Mouse (Mus musculus) bone marrow, adult 2 months (tissue): ENCODE results near the gene Cavin3. TPM values are rescaled to one million over a fixed set of nuclear protein-coding genes. Genes with fewer than 3 reads are reported as not detected.

ENCODE experiments used
- H3K27ac ChIP-seq: fragments of 200-500 bp; 2 replicates; pipeline ENCODE4 v1.5.1; 2012; ENCODE audit warnings: low read depth, mild to moderate bottlenecking, control low read depth, inconsistent platforms, low read length; ENCODE audit not compliant: control insufficient read depth, poor library complexity, insufficient read depth
- H3K4me1 ChIP-seq: fragments of 200-500 bp; 2 replicates; pipeline ENCODE4 v1.6.1; 2011; ENCODE audit warnings: low read length; ENCODE audit not compliant: control insufficient read depth, insufficient read depth
- H3K4me3 ChIP-seq: fragments of 200-500 bp; replicated peaks from 2 replicates; pipeline ENCODE3; 2011; ENCODE audit warnings: mild to moderate bottlenecking, low read depth, low read length, control low read depth; ENCODE audit not compliant: control insufficient read depth
- CTCF ChIP-seq: fragments of 200-500 bp; IDR thresholded peaks from 2 replicates; pipeline ENCODE4 v1.5.1; 2011; ENCODE audit warnings: low read length, control low read depth; ENCODE audit not compliant: control insufficient read depth, insufficient read depth
- POLR2A ChIP-seq: fragments of 200-500 bp; IDR thresholded peaks from 2 replicates; pipeline ENCODE4 v1.6.1; 2011; ENCODE audit warnings: low read depth, mild to moderate bottlenecking, control low read depth, low read length, borderline replicate concordance; ENCODE audit not compliant: control insufficient read depth
- WGBS: fragments of 180-500 bp; shearing (Covaris S2); methylation state at CpG from one replicate; pipeline ENCODE4 v1.1.7; 2018; 5-methylcytosine and 5-hydroxymethylcytosine counted together
- polyA plus RNA-seq: library from polyadenylated mRNA; stranded (reverse); fragments of >200 nt; gene quantifications from 2 replicates; pipeline ENCODE4 v1.2.4, GENCODE M21; 2011; ENCODE audit warnings: low replicate concordance; ENCODE audit not compliant: missing spikeins, insufficient read depth, insufficient read length

The Cavin3 gene
- polyA plus RNA-seq = 6.1 and 7.6 TPM in 2 replicates

DNA sequence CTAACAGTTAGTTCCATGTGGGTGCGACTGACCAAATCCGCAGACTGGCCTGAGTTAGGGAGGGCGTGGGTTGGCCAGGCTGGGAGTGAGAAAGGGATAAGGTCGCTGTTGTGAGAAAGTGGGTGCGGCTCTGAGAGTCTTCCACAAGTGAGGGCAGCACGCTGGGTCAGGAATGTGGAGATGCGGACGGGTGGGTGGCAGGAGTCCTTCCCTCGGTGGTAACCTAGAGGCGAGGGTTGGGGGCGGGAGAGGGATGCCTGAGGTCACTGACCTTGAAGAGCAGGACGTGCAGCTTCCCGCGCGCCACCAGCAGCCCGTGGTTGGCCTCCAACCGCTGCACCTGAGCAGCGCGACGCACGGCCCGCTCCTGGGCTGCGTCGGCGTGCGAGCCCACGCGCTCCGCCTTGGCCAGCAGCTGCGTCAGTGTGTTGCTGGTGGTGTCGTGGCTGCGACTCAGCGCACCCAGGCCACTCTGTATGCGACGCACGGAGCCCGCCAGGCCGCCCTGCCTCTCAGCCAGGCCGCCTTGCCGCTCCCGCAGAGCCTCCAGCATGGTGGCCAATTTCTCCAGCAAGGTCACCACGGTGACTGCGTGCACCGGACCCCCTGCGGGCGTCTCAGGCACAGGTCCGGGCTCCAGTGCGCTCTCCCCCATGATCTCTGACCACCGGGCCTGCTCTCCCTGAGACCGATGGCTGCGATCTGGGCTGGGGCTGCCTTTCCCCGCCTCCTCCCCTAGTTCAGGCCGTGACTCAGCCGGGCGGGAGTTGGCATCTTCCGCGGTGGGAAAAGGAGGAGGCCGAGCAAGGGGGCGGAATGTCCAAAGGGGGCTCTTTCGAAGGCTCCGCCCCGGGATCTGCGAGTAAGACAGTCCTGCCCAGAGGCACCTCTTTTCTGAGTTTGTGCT lies at the start of gene Cavin3:
TSS of gene Cavin3 (minus strand) at position 796 of the 907 bp plus-strand sequence.
- no peak for TF ChIP-seq POLR2A
- no peak for TF ChIP-seq CTCF

DNA sequence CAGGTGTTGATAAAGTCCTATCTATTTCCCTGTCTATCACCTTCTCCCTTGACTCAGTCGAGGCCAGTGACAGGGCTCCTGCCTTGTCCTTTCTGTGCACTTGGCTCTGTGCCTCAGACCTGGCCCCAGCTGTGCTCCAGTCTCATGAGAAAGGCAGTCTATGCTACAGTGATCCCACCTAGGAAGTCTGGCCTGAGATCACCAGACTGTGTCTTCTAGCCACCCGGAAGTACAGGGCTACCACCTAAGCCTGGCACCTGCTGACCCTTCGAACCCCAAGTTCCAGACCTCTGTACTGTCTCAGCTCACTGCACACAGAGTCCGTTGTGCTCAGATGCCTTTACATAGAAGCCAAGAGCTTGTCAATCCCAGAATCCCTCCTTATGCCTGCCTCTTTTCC lies 46.0 kb upstream of the Cavin3 start:
- H3K27ac ChIP-seq = no peak overlapping the region
- 74% methylated on average over 4 of the region's 4 CpGs for WGBS
- no peaks in the 10 kb centered on the region; the same call in 1 of the 2 replicates for H3K4me1 ChIP-seq
- TF ChIP-seq POLR2A (no peak), CTCF (no peak)
- H3K4me3 ChIP-seq = no peak overlapping the region

More for the DNA sequence above, at the start of gene Cavin3:
- H3K4me1 ChIP-seq = no peaks in the 10 kb centered on the region; the same call in 1 of the 2 replicates
- no peak within 1 kb of the TSS for H3K4me3 ChIP-seq
- no peak within 1 kb of the TSS; the same call in 1 of the 2 replicates for H3K27ac ChIP-seq
- 9% methylated on average over 63 of the region's 63 CpGs for WGBS

DNA sequence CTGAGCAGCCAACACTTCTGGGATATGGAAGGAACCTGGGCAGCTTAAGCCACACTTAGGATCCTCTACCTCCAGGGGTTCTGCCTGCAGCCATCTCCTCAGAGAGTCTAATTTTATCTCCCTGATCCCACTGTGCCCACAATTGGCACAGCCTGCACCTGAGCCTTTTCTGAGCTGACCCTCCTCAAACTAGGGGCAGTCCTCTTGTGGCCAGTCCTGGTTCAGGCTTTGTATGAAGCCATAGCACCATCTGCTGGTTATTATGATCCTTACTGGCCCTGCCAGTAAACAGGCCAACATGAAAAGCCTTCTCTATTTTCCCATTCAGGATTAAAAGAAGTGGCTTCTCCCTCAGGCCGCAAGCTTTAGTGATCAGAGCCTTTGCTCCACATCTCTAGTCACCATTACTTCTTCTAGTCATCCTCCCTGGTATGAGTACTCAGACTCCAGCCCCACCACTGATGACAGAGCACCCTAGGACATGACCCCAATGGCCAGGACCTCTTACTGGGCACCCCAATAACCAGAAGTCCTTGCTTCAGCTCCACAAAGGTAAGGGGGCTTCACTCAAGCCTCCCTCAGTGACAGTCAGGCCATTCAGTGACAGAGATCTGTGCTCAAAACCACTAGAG lies 45.3 kb upstream of the Cavin3 start:
- Histone ChIP-seq H3K27ac (no peak overlapping the region), H3K4me3 (no peak overlapping the region), H3K4me1 (no peaks in the 10 kb centered on the region; the same call in 1 of the 2 replicates)
- 62% methylated on average over 1 of the region's 1 CpGs for WGBS
- TF ChIP-seq CTCF = peak; percentile 15; the same call in 1 of the 2 replicates
- TF ChIP-seq POLR2A = no peak

DNA sequence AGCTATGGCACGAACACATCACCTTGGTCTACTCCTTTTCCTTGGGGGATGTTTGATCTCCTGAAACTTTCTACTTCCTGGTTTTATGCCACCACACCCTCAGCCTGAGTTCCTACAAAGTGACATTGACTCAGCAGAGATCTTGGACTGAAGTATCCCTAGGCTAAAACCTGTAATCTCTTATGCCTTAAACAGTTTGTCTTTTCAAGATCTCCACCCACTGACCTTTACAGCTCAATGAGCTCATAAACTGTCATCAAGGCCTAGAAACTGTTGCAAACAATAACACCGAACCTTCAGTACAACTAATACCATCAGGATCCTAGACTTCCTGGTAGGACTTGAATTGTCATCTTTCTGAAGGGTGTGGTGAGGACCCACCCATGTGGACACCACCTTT lies 42.1 kb upstream of the Cavin3 start:
- 65% methylated on average over 2 of the region's 2 CpGs for WGBS
- TF ChIP-seq POLR2A = no peak
- Histone ChIP-seq H3K27ac (no peak overlapping the region), H3K4me1 (no peaks in the 10 kb centered on the region; the same call in 1 of the 2 replicates), H3K4me3 (no peak overlapping the region)

DNA sequence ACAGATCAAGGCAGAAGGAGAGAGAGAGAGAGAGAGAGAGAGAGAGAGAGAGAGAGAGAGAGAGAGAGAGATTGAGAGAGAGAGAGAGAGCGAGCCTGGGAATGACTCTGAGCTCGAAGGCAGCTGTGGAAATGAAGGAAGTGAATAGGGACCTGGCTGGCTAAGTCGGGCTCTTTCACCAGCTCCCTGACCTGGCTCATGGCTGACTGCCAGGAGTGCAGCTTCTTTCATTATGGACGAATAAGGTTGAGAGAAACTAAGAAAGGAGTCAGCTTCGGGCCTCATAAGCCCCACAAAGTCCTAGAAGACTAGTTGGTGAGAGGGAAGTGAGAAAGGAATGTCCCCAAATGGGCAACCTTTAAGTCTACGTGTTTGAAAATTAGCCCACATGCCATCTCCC lies 38.1 kb upstream of the Cavin3 start:
- 35% methylated on average over 6 of the region's 6 CpGs for WGBS
- Histone ChIP-seq H3K4me1 (no peaks in the 10 kb centered on the region; the same call in 1 of the 2 replicates), H3K4me3 (no peak overlapping the region), H3K27ac (no peak overlapping the region)
- TF ChIP-seq POLR2A (no peak), CTCF (no peak)

DNA sequence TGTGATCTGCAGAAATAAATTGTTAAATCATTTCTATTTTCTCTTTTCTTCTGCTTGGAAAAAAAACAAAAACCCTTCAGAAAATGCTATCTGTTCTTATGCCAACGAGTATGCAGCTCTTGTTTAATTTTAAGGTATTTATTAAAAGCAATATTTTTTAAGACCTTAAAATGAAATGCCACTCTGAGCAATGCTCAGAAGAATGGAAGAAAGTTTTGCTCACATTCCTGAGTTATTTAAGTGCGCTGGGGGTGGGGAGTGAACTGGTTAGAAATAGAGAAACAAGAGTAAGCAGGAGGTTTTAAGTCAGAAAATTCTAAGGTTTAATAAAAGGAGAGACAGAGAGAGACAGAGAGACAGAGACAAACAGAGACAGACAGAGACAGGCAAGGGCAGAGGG lies 37.7 kb upstream of the Cavin3 start:
- Histone ChIP-seq H3K4me3 (no peak overlapping the region), H3K27ac (no peak overlapping the region), H3K4me1 (no peaks in the 10 kb centered on the region; the same call in 1 of the 2 replicates)
- 61% methylated on average over 2 of the region's 2 CpGs for WGBS
- TF ChIP-seq POLR2A = no peak

DNA sequence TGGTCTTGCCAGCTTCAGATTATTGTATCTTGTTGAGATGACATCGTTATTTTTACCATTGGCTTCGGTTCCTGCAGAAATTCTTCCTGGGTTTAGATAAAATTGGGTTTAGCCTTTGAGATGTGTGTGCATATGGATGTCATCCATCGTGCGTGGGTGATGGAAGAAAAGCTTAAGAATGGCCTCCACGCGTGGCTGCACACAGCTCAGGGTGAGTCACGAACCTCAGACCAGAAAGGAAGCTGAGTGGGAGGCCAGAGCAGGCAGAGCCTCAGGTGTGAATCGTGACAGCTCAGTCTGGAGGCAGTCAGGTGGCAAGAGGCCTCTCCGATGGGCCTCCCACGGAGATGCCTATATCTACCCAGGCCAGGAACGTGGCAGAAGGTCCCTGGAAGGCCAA lies 37.2 kb upstream of the Cavin3 start:
- TF ChIP-seq POLR2A (no peak), CTCF (no peak)
- no peak overlapping the region for H3K27ac ChIP-seq
- 65% methylated on average over 11 of the region's 11 CpGs for WGBS
- no peak overlapping the region for H3K4me3 ChIP-seq
- H3K4me1 ChIP-seq = no peaks in the 10 kb centered on the region; the same call in 1 of the 2 replicates

DNA sequence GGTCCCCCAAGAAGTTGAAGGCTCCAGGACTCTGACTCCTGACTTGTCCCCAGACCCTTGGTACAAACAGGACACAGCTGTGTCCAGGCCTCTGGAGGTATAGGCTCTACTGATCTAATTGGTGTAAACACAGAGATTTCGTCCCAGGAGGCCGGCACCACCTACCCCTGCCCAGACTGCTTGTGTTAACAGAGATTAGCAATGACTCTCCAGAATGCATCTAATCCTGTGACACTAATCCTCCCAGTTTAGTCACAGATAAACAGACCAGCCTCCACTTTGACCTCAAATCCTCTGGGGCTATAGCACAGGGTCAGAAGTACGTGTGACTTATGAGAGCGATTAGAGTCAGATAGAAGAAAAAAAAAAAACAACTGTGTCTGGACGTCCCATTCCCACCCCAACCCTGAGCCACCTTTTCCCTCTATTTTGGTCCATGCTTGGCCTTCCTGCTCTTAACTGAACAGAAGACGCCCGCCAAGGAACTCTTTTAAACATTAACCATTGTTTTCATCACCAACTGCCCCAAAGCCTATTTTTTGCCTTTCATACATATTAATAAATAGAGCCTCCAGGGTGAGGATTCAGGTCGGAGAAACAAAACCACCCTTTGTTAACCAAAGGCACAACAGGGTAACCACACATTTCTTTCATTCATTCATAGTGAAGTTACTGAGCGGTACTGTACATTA lies 34.7 kb upstream of the Cavin3 start:
- 68% methylated on average over 9 of the region's 9 CpGs for WGBS
- Histone ChIP-seq H3K27ac (no peak overlapping the region), H3K4me1 (no peaks in the 10 kb centered on the region), H3K4me3 (no peak overlapping the region)
- TF ChIP-seq CTCF (no peak), POLR2A (no peak)
